Mouse (Mus musculus) kidney, adult 2 months (tissue): ENCODE measurements at regions not wholly inside any gene's neighbourhood (a gene's known extent, or its start where the extent isn't known, plus 50 kb on each side); places are given as distances from the start of the nearest gene placed in this dataset.

Source experiments
- CTCF ChIP-seq: fragments of 200-500 bp; conservative IDR thresholded peaks from 2 replicates; pipeline ENCODE4 v1.5.1; 2011; ENCODE audit warnings: low read depth, mild to moderate bottlenecking, control low read depth, low read length, moderate library complexity, mixed read lengths; ENCODE audit not compliant: insufficient read depth, insufficient read length
- POLR2A ChIP-seq: fragments of 200-500 bp; IDR thresholded peaks from one replicate; pipeline ENCODE4 v1.6.1; 2011; ENCODE audit warnings: low read depth, low read length, control low read depth

- TF ChIP-seq CTCF (no peak), POLR2A (no peak)
These were observed 92.4 kb downstream of the Kcnrg start for GRCm38 (mm10) chr14:61699638-61700037.
